Mouse (Mus musculus) megakaryocyte-erythroid progenitor cell, adult 5 weeks (primary cell): Measurements from ENCODE around the gene Sall2. TPM values are rescaled to one million over a fixed set of nuclear protein-coding genes. Genes with fewer than 3 reads are reported as not detected.

Experiments
- polyA plus RNA-seq: library from polyadenylated mRNA; stranded (reverse); fragments of >175 nt; gene quantifications from 2 replicates; pipeline ENCODE4 v1.2.3, GENCODE M21; 2012

The Sall2 gene
- 1.4 and 2.2 TPM in 2 replicates for polyA plus RNA-seq

DNA sequence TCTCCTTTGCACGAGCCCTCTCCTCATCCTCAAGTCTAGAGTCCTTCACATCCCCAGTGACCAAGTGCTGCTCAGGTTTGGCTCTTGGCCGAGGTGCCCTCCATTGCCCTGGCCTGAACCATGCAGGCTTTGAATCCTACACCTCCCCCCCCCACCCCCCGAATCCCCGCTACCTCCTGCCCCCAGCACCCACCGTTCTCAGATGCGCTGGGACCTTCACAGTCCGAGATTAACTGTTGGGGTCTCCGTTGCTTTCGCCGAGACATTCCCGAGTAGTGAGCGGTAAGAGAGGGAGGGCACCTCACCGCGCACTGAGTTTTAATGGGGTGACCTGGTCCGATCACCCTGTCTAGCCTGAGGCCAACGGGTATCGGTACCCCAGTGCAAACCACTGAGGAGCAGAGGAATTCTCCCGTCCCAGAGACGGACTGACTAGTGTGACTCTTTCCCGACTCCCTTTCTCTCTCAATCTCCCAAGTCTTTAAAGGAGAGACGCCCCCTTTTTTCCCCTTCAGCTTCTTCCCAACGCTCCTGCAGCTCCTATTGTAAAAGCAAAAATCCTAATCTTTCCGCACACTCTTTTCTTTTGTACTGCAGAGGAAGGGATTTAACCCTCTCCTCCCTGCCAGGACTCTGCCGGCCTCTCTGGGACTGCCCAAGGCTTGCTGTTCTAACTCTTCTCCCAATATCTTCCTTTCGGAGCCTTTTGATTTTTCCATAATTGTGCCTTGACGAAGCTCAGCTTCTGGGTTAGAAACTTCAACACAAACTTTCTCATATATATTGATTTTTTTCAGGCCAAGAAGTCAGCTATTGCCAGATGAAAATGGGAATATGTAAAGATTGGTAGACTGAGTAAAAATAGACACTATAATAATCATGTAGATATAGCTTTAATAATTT is at the start of gene Sall2:
Sall2 (minus strand) TSS at position 853 of the 903 bp plus-strand sequence.

DNA sequence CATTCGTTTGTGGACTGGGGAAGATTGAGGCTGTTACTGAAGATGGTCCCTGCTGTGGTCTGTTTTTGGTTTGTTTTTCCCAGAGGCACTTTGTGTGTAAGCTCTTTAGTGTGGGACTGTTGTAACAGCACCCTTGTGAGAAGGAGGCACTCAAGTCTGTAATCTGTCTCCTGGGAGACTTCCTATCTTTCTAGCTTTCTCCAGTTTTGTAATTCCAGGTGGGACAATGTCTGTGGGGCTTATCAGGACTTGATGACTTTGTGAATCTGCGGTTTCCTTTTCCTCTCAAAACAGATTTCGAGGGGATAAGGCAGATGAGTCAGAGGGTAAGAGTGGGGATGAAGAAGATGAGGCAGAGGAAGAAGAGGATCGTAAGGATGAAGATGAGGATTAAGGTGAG is 27.7 kb upstream of the Sall2 start, which contains the start of gene Olfr1513:
Olfr1513 (minus strand) TSS at position 101 of the 400 bp plus-strand sequence.

DNA sequence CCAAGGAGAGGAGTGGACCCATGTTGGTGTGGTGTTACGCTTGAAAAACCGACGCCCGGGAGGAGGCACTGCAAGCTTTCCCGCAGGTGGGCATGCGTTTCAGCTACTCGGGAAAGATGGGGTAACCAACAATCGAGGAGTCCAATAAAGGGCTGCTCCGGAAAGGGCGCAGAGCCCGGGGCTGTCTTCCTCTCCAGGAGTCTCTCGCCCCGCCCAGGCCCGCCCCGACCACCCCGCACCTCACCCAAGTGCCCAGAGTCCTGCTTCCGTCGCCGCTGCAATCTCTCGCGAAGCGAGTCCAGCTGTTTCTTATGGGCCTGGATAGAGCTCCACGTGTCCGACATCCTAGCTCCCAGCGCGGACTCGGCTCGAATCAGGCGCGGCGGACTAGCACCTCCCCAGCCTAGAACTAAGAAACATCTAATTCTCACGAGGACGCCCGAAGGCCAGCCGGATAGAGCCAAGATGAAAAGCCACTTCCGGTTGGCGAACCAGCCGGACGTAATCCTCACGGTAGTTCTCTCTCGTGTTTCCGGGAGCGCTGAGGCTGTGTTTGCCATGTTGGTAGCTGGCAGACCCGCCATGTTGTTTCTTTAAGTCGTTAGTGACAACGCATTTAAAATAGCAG is 23.8 kb downstream of the Sall2 start, which contains the start of gene Mettl3:
Mettl3 (minus strand) TSS at position 485 of the 628 bp plus-strand sequence.

DNA sequence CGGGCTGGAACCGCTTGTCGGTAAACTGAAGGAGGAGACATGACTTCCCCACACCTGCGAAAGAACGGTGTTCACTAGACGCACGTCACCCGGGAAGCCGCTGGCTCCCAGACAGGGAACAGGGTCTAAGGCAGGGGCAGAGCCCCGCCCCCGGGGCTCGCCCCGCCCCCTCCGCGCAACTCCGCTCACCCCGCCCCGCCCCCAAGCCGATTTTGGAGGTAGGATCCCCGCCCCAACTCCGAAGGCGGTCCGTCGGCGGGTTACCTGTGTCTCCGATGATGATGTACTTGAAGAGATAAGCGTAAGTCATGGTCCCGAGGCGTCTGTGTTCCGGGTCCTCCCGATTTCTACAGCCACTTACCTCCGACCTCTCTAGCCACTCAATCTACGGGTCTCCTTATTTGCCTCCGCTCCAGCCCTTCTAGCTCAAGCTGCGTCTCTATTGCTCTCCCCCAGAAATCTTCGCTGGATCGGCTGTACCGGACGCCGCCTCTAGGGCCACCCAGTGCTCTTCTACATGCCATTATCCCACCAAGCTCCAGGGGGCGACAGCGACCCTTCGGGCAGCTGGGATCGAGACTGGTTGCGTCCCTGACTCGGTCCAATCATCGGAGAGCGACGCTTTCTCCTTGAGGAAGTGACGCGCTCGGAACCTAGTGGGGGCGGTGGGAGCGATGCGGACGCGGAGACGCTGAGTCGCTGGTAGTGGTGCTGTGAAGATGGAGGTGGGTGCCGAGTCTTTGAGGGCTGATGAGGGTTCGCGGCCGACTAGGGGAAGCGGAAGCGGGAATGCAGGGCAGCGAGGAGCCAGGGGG is 49.4 kb downstream of the Sall2 start, which contains the start of the genes Tox4 and Rab2b:
Tox4 (plus strand) TSS at position 215 of the 815 bp plus-strand sequence.
Rab2b (minus strand) TSS at position 614 of the 815 bp plus-strand sequence.

Other genes with a start within 250 kb of the Sall2 start
- gene Hnrnpc, start 224.7 kb downstream of the Sall2 start, polyA plus RNA-seq: 37.0 and 52.0 TPM in 2 replicates
- 2.0 and 3.0 TPM in 2 replicates for gene Rpgrip1, start 218.1 kb downstream of the Sall2 start, polyA plus RNA-seq
- gene Supt16, start 131.3 kb downstream of the Sall2 start, polyA plus RNA-seq: 15.2 and 16.3 TPM in 2 replicates
- 11.4 and 14.8 TPM in 2 replicates for gene Chd8, start 71.0 kb downstream of the Sall2 start, polyA plus RNA-seq
- 38.1 and 41.5 TPM in 2 replicates for gene Tox4, start 49.6 kb downstream of the Sall2 start, polyA plus RNA-seq
- 0.36 and 0.48 TPM in 2 replicates for gene Rab2b, start 49.2 kb downstream of the Sall2 start, polyA plus RNA-seq
- gene Mettl3, start 23.6 kb downstream of the Sall2 start, polyA plus RNA-seq: 12.9 and 18.7 TPM in 2 replicates
- gene Olfr1513, start 27.6 kb upstream of the Sall2 start, polyA plus RNA-seq: not detected in 2 replicates
- gene Olfr1512, start 50.4 kb upstream of the Sall2 start, polyA plus RNA-seq: not detected in 2 replicates
- gene Olfr1511, start 68.6 kb upstream of the Sall2 start, polyA plus RNA-seq: not detected in 2 replicates
- not detected in 2 replicates for gene Olfr1510, start 85.6 kb upstream of the Sall2 start, polyA plus RNA-seq
- not detected in 2 replicates for gene Olfr1509, start 114.2 kb upstream of the Sall2 start, polyA plus RNA-seq
- gene Olfr1508, start 138.7 kb upstream of the Sall2 start, polyA plus RNA-seq: 0.01 TPM in 1 of 2 replicates, not detected in the other
- gene Olfr1507, start 167.0 kb upstream of the Sall2 start, polyA plus RNA-seq: not detected in 2 replicates